Mouse (Mus musculus) cerebellum, postnatal 36 days (tissue): ENCODE data around the gene Cxcl14.

Experiments used
- DNase-seq, 2 experiments: peaks; one replicate each; pipeline ENCODE4 v3.0.0; 2021 to 2022; ENCODE audit warnings: mixed read lengths in 2 of 2

The Cxcl14 gene

DNA sequence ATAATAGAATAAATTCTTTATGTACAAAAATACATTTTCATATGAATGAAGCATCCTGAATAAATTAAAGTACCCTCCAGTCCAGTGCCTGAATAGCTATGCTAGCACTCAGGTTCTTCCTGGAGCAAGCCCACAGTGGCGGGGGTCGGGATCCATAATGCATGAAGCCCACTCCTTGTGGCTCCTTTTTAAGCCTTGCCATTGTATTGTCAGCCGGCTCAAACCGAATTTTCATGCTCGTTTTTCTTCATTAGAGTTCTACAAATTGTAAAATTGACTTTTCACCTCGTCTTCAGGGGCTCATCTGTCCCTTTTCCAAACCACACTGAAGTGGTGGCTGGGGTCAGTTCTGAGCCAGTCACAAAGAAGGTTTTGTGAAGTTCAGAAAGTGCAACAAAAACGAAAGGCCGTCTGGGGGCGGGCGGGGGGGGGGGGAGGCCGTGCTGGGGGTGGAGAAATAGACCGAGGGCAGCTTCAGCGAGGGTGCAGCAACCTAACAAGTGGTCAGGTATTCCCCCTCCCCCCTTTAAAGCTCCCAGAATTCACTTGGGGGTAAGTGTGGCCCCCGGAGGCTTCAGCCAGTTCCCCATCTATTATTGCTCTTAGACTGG is 45.7 kb downstream of the Cxcl14 start:
- DNase-seq = no peak

DNA sequence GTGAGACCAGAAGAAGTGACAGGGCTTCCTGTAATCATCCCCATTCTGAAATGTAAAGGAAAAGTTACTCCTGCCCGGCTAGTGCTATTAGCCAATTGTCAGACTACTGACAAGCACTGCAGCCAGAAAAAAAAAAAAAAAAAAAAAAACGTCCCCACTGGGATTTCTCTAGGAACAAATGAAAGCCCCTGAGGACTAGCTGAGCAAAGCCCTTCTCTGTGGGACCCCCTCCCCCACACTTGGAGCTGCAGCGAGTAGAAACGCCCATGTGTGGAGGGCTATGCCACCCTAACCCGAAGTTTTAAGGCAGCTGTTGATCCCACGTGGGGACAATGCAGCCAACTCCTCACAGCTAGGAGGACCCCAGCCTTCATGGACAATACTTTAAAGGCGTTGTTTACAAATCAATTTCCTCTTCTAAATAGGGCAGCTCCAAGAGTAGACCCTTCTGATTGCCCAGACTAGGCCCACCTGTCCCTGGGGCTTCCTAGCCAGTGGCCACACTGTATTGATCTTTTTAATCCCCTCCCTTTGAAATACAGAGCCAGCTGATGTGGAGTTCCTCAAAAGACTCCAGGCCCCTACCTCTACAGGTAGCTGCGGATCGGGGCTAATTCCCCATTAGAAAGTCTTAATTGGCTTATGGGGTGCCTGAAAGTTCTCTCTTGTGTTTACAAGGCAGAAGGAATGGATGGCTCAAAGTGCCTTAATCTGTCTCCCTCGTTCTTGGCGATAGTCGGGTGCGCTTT is 46.6 kb downstream of the Cxcl14 start:
- DNase-seq = no peak

DNA sequence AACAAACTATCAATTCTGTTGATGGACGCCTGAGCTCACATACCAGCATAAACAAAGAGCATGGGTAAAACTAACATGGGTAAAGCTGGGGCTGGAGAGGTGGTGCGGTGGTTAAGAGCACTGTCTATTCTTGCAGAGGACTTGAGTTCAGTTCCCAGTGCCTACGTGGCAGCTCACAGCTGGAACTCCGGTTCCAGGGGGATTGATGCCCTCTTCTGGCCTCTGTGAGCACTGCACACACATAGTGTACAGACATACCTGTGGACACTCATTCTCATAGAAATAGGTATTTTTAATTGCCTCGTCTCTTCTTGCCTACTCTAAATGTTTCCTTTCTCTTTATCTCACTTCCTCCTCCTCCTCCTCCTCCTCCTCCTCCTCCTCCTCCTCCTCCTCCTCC is 53.2 kb downstream of the Cxcl14 start:
- DNase-seq = no peak

DNA sequence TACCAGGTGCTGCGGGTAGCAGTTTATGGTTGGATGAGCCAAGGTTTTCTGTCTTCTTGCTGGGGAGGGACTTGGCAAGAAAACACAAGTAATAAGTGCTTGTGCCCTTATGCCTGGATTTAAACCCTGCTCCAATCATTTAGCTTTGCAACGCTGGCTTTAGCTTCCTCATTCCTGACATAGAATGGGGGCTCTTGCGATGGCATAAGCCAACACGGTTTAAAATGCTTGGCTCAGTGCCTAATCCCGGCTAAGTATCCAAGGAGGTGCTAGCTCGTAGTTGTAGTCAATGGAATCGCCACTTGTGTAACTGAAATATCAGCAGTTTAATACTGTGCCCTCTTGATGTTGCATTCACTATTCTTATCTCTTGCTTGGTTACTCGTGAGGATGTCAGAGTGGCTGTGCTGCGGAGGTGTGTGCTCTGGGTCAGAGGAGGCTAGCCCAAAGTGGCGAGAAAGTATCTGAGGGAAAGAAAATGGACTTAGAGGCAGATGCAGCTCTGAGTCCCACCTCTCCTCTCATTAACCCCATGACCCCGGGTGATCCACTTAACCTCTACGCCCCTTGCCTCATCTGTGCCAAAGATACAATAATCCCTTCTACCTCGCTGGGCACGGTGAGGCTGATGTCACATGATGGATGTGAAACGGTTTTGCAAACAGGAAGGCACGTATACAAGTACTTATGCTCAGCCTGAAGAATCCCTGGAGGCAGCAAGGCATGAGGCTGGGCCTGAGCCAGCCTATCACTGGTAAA is 56.2 kb downstream of the Cxcl14 start:
- no peak for DNase-seq
